Mouse (Mus musculus) c-Kit-positive CD71-positive TER-119-positive erythroid progenitor cells, embryonic 14.5 days (primary cell): ENCODE measurements around the gene Ttc38.

Source experiments
- DNase-seq: peaks from one replicate; pipeline ENCODE4 v3.0.0-alpha.2; 2013; ENCODE audit warnings: low spot score

The Ttc38 gene

GRCm38 (mm10) chr15:85831954-85832590, at the start of gene Ttc38:
Gene Ttc38 (plus strand): TSS chr15:85832306.
- DNase-seq = peak; percentile 70

- DNase-seq = no peak
Observed at GRCm38 (mm10) chr15:85783146-85783545, 49.0 kb upstream of the Ttc38 start.

- no peak for DNase-seq
Observed at GRCm38 (mm10) chr15:85784341-85784740, 47.8 kb upstream of the Ttc38 start.

- DNase-seq = no peak
Observed at GRCm38 (mm10) chr15:85786711-85787110, 45.4 kb upstream of the Ttc38 start.

- DNase-seq = no peak
Observed at GRCm38 (mm10) chr15:85787482-85787881, 44.6 kb upstream of the Ttc38 start.

GRCm38 (mm10) chr15:85788051-85788450, 44.1 kb upstream of the Ttc38 start:
- no peak for DNase-seq

- no peak for DNase-seq
Observed at GRCm38 (mm10) chr15:85788633-85789032, 43.5 kb upstream of the Ttc38 start.

- no peak for DNase-seq
Observed at GRCm38 (mm10) chr15:85791449-85791848, 40.7 kb upstream of the Ttc38 start.

- no peak for DNase-seq
Observed at GRCm38 (mm10) chr15:85792819-85793218, 39.3 kb upstream of the Ttc38 start.

- no peak for DNase-seq
Observed at GRCm38 (mm10) chr15:85795516-85795915, 36.6 kb upstream of the Ttc38 start.

GRCm38 (mm10) chr15:85798676-85799075, 33.4 kb upstream of the Ttc38 start:
- no peak for DNase-seq

- no peak for DNase-seq
Observed at GRCm38 (mm10) chr15:85802931-85803330, 29.2 kb upstream of the Ttc38 start.

- no peak for DNase-seq
Observed at GRCm38 (mm10) chr15:85806886-85807285, 25.2 kb upstream of the Ttc38 start.

GRCm38 (mm10) chr15:85807404-85807803, 24.7 kb upstream of the Ttc38 start:
- DNase-seq = no peak

- DNase-seq = no peak
Observed at GRCm38 (mm10) chr15:85808031-85808430, 24.1 kb upstream of the Ttc38 start.

- no peak for DNase-seq
Observed at GRCm38 (mm10) chr15:85808434-85808833, 23.7 kb upstream of the Ttc38 start.

- DNase-seq = no peak
Observed at GRCm38 (mm10) chr15:85809091-85809490, 23.0 kb upstream of the Ttc38 start.

- DNase-seq = no peak
Observed at GRCm38 (mm10) chr15:85810462-85810805, 21.7 kb upstream of the Ttc38 start.

- peak; percentile 60 for DNase-seq
Observed at GRCm38 (mm10) chr15:85810806-85811521, 21.1 kb upstream of the Ttc38 start.

- peak; percentile 96 for DNase-seq
Observed at GRCm38 (mm10) chr15:85811535-85812277, 20.4 kb upstream of the Ttc38 start, which contains the start of gene Cdpf1. Gene Cdpf1 (minus strand): TSS chr15:85811697.

- peak; percentile 46 for DNase-seq
Observed at GRCm38 (mm10) chr15:85813428-85813827, 18.7 kb upstream of the Ttc38 start.

- no peak for DNase-seq
Observed at GRCm38 (mm10) chr15:85821203-85822010, 10.7 kb upstream of the Ttc38 start, which contains the start of gene Pkdrej. Gene Pkdrej (minus strand): TSS chr15:85821734.
